Mouse (Mus musculus): ENCODE measurements at regions not wholly inside any gene's neighbourhood (a gene's known extent, or its start where the extent isn't known, plus 50 kb on each side); places are given as distances from the start of the nearest gene placed in this dataset.

DNA sequence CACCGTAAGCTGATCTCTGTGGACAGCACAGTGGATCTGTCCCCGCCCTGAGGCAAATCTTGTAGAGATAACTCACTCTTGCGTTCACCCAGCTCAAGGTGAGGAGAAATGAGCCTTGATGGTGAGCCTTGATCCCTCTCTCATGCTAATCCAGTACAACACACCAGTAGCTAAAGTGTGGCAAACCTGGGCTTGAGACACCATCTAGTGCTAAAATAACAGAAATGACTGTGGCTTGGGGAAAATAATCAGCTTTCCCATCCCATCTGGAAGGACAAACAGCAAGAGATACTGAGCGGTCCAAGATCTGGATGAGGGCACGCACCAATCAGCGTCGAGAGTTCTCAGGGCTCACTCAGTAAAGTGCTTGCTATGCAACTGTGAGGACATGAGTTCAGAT, 50.9 kb upstream of the Cbln4 start:
- no peak for ATAC-seq
- no peak overlapping the region for H3K27ac ChIP-seq
- H3K4me2 ChIP-seq (replicated peaks) = no peak overlapping the region
- H3K9me3 ChIP-seq = no peaks in the 10 kb centered on the region; the same call in 1 of the 2 replicates
- H3K4me1 ChIP-seq (replicated peaks) = no peaks in the 10 kb centered on the region
- no peak overlapping the region for H3K9ac ChIP-seq (replicated peaks)
- H3K36me3 ChIP-seq = no peaks in the 10 kb centered on the region
- no peaks in the 10 kb centered on the region for H3K27me3 ChIP-seq
- no peak overlapping the region for H3K4me3 ChIP-seq (replicated peaks)
- WGBS = 87% methylated on average over 7 of the region's 7 CpGs

GRCm38 (mm10) chr2:172103881-172104655, 60.8 kb upstream of the Cbln4 start:
- Histone ChIP-seq H3K36me3 (no peaks in the 10 kb centered on the region), H3K27ac (no peak overlapping the region), H3K9ac (replicated peaks) (no peak overlapping the region), H3K4me1 (replicated peaks) (peaks cover 24% of the 10 kb centered on the region), H3K9me3 (no peaks in the 10 kb centered on the region), H3K4me3 (replicated peaks) (no peak overlapping the region), H3K27me3 (no peaks in the 10 kb centered on the region), H3K4me2 (replicated peaks) (no peak overlapping the region)
- 46% methylated on average over 18 of the region's 18 CpGs for WGBS
- no peak for ATAC-seq

DNA sequence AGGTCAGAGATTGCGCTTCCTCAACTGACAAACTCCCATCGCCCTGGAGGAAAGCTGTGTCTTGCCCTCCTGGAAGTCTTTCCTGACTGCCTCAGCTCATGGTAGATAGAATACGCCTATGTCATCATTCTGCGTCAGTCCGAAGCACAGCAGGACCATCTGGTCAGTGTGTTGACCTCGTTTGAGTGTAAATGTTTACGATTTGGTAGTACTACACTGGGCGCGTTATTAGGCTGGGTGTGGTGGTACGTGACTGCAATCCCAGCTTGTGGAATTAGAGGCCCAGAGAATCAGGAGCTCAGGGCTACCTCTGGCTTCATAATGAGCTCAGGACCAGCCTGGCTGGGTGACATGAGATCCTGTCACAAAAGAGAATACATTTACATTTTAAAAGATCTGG, 62.0 kb upstream of the Cbln4 start:
- Histone ChIP-seq H3K9ac (replicated peaks) (no peak overlapping the region), H3K4me1 (replicated peaks) (peaks cover 24% of the 10 kb centered on the region), H3K27me3 (no peaks in the 10 kb centered on the region), H3K9me3 (no peaks in the 10 kb centered on the region), H3K36me3 (no peaks in the 10 kb centered on the region), H3K4me2 (replicated peaks) (peak overlapping the region; percentile 14; the same call in 1 of the 2 replicates), H3K27ac (no peak overlapping the region), H3K4me3 (replicated peaks) (no peak overlapping the region)
- ATAC-seq = peak; percentile 62; the same call in 1 of the 2 replicates
- 40% methylated on average over 10 of the region's 10 CpGs for WGBS

DNA sequence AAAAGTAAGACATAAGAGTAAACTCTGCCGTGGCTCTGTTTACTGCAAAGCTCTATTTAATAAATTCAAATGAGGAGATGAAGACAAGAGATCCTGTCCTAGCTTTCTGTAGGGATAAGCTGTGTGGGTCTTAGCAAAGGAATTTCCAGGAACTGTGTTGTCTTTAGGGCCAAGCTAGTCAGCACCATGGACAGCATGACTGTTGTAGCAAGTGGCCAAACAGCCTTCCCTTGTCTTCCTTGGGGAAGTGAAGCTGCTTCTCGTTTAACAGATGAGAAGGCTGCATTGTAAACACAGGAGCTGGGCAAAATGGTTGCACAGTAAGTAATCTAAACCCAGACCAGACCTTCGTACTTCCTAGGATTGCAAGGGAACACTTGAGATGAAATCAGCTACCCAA, 67.4 kb upstream of the Cbln4 start:
- H3K9me3 ChIP-seq = no peaks in the 10 kb centered on the region
- ATAC-seq = no peak
- peaks cover 9% of the 10 kb centered on the region for H3K4me1 ChIP-seq (replicated peaks)
- H3K27ac ChIP-seq = no peak overlapping the region
- WGBS = 51% methylated on average over 3 of the region's 3 CpGs
- H3K27me3 ChIP-seq = no peaks in the 10 kb centered on the region
- no peaks in the 10 kb centered on the region for H3K36me3 ChIP-seq
- H3K4me3 ChIP-seq (replicated peaks) = no peak overlapping the region
- H3K9ac ChIP-seq (replicated peaks) = no peak overlapping the region
- no peak overlapping the region for H3K4me2 ChIP-seq (replicated peaks)

DNA sequence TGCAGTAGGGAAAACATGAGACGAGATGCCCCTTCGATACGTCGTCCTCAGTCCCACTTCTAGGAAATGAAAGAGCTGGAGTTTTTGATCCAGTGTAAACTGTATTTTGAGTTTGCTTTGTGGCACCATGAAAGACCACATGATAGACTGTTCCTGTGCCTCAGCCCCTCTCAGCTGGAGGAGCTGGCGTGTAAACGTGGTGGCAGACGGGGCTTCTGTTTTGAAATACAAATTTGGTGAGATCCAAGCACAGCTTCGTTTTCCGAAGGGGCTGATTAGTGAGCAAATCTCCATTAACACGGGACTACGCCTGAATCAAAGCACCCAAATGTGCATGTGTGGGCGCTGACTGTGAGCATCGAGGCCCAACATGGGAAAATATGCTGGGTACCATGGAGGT, 70.4 kb upstream of the Cbln4 start:
- Histone ChIP-seq H3K4me3 (replicated peaks) (no peak overlapping the region), H3K27me3 (no peaks in the 10 kb centered on the region), H3K9me3 (no peaks in the 10 kb centered on the region), H3K36me3 (no peaks in the 10 kb centered on the region), H3K9ac (replicated peaks) (no peak overlapping the region), H3K27ac (no peak overlapping the region), H3K4me2 (replicated peaks) (no peak overlapping the region), H3K4me1 (replicated peaks) (peaks cover 19% of the 10 kb centered on the region)
- no peak for ATAC-seq
- 88% methylated on average over 13 of the region's 13 CpGs for WGBS

- Histone ChIP-seq H3K9me3 (no peaks in the 10 kb centered on the region), H3K36me3 (no peaks in the 10 kb centered on the region), H3K27ac (peak overlapping the region; percentile 70), H3K27me3 (no peaks in the 10 kb centered on the region), H3K4me1 (replicated peaks) (peaks cover 19% of the 10 kb centered on the region), H3K4me2 (replicated peaks) (peak overlapping the region; percentile 34), H3K4me3 (replicated peaks) (no peak overlapping the region), H3K9ac (replicated peaks) (no peak overlapping the region)
- WGBS = 16% methylated on average over 10 of the region's 10 CpGs
- peak; percentile 87 for ATAC-seq
Observed at GRCm38 (mm10) chr2:172115604-172116206, 72.4 kb upstream of the Cbln4 start.

GRCm38 (mm10) chr2:172127517-172127916, 84.3 kb upstream of the Cbln4 start:
- no peaks in the 10 kb centered on the region for H3K36me3 ChIP-seq
- H3K9me3 ChIP-seq = no peaks in the 10 kb centered on the region
- no peaks in the 10 kb centered on the region for H3K27me3 ChIP-seq
- no peak overlapping the region for H3K4me2 ChIP-seq (replicated peaks)
- H3K4me1 ChIP-seq (replicated peaks) = no peaks in the 10 kb centered on the region
- no peak overlapping the region for H3K9ac ChIP-seq (replicated peaks)
- 84% methylated on average over 2 of the region's 2 CpGs for WGBS
- no peak overlapping the region for H3K4me3 ChIP-seq (replicated peaks)
- ATAC-seq = no peak
- H3K27ac ChIP-seq = no peak overlapping the region

GRCm38 (mm10) chr2:172131232-172131631, 88.0 kb upstream of the Cbln4 start:
- H3K9ac ChIP-seq (replicated peaks) = no peak overlapping the region
- 25% methylated on average over 1 of the region's 1 CpGs for WGBS
- H3K27me3 ChIP-seq = no peaks in the 10 kb centered on the region
- no peak overlapping the region for H3K4me2 ChIP-seq (replicated peaks)
- no peaks in the 10 kb centered on the region for H3K36me3 ChIP-seq
- ATAC-seq = no peak
- no peak overlapping the region for H3K4me3 ChIP-seq (replicated peaks)
- 0 out of 2 replicates have a peak, but pooled peaks cover 3% of the 10 kb centered on the region for H3K4me1 ChIP-seq (replicated peaks)
- H3K27ac ChIP-seq = no peak overlapping the region
- no peaks in the 10 kb centered on the region for H3K9me3 ChIP-seq

DNA sequence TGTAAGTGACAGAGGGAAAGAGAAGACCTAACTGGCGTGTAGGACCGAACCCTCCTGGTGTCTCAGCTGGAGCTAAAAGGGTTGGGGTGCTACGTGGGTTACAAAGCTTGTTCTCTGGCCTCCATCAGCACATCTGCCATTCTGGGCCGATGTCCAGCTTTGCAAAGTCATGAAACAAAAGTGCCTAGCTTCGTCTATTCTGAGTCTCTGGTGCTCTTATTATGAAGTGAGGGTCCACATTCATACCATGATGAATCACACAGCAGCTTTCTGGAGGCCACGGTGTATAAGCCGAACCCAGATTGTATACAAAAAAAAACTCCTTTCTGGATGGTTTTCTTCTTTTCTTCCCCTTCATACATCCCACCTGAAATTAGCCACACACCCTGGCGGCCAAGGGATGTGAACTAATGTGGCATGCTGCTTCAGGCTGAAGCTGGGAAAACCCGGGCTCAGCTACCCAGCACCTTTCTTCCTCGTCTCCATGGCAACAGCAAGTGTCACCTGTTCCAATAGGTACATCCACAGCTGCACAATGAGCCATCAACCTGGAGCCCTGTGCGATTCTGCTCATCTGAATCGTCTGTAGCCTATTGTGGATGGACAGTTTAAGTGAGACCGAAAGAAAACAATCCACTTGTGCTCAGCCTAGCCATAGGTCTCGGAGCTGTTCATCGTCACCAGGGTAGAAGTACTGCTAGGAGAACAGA, 89.5 kb upstream of the Cbln4 start:
- H3K27ac ChIP-seq = no peak overlapping the region; the same call in 1 of the 2 replicates
- H3K4me1 ChIP-seq (replicated peaks) = 0 out of 2 replicates have a peak, but pooled peaks cover 3% of the 10 kb centered on the region
- H3K9ac ChIP-seq (replicated peaks) = no peak overlapping the region
- no peaks in the 10 kb centered on the region for H3K27me3 ChIP-seq
- no peaks in the 10 kb centered on the region for H3K36me3 ChIP-seq
- WGBS = 78% methylated on average over 15 of the region's 15 CpGs
- no peak overlapping the region for H3K4me2 ChIP-seq (replicated peaks)
- H3K9me3 ChIP-seq = no peaks in the 10 kb centered on the region
- no peak for ATAC-seq
- no peak overlapping the region for H3K4me3 ChIP-seq (replicated peaks)

- no peaks in the 10 kb centered on the region for H3K9me3 ChIP-seq
- 26% methylated on average over 6 of the region's 6 CpGs for WGBS
- no peaks in the 10 kb centered on the region for H3K36me3 ChIP-seq
- H3K4me3 ChIP-seq (replicated peaks) = no peak overlapping the region
- no peak overlapping the region for H3K9ac ChIP-seq (replicated peaks)
- no peak for ATAC-seq
- H3K4me1 ChIP-seq (replicated peaks) = 0 out of 2 replicates have a peak, but pooled peaks cover 8% of the 10 kb centered on the region
- no peak overlapping the region for H3K4me2 ChIP-seq (replicated peaks)
- no peaks in the 10 kb centered on the region for H3K27me3 ChIP-seq
- H3K27ac ChIP-seq = no peak overlapping the region
Observed at GRCm38 (mm10) chr2:172140080-172140479, 96.8 kb upstream of the Cbln4 start.

DNA sequence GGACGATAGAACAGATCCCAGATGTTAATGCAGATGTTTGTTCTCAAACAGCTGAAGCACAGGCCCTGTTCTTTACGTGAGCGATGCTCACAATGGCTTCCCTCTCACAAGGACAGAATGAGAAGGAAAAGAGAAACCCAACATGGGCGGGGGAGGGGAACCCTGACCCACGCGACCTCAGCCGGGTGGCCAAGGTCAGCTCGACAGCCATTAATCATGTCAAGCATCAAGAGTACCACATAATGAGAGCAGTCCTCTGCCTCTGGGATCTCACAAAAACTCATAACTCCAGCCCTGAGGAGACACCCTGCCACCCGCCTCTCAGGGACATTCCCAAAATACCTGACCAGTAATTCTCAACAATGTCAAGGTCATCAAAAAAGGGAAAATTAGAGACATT, 100.0 kb upstream of the Cbln4 start:
- no peak for ATAC-seq
- Histone ChIP-seq H3K9ac (replicated peaks) (no peak overlapping the region), H3K27ac (no peak overlapping the region), H3K4me3 (replicated peaks) (no peak overlapping the region), H3K36me3 (no peaks in the 10 kb centered on the region), H3K27me3 (no peaks in the 10 kb centered on the region), H3K4me2 (replicated peaks) (no peak overlapping the region), H3K9me3 (no peaks in the 10 kb centered on the region), H3K4me1 (replicated peaks) (0 out of 2 replicates have a peak, but pooled peaks cover 8% of the 10 kb centered on the region)
- 77% methylated on average over 9 of the region's 9 CpGs for WGBS

DNA sequence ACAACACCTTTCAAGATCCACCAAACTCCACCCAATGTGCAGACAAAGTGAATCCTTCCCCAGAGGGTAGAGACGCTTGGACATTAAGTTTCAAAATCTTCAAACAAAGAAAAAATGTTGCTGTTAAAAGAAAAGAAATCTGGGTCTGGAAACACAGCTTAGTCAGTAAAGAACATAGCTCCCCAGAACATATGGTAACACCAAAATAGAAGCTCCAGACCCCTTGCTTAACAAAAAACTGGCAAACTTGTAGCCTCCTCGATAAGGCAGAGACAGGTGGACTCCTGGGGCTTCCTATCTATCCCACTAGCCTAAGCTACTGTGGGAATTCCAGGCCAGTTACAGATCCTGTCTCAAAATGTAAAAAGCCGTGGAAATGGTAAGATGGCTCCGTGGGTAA, 99.6 kb upstream of the Mc3r start:
- H3K4me1 ChIP-seq (replicated peaks) = no peaks in the 10 kb centered on the region
- H3K9ac ChIP-seq (replicated peaks) = no peak overlapping the region
- no peak overlapping the region for H3K27ac ChIP-seq
- no peaks in the 10 kb centered on the region for H3K27me3 ChIP-seq
- ATAC-seq = no peak
- no peaks in the 10 kb centered on the region for H3K9me3 ChIP-seq
- H3K36me3 ChIP-seq = no peaks in the 10 kb centered on the region
- H3K4me2 ChIP-seq (replicated peaks) = no peak overlapping the region
- H3K4me3 ChIP-seq (replicated peaks) = no peak overlapping the region
- 90% methylated on average over 4 of the region's 4 CpGs for WGBS

All from midbrain, embryonic 13.5 days (tissue).